Mouse (Mus musculus) CD4-positive naive resting alpha-beta T cell, adult 76 days (primary cell): ENCODE data around the gene Gm13057. TPM values are rescaled to one million over a fixed set of nuclear protein-coding genes. Genes with fewer than 3 reads are reported as not detected.

ENCODE experiments used
- total RNA-seq: library from RNA; stranded (reverse); gene quantifications from one replicate; pipeline ENCODE4 v1.2.4, GENCODE M21; 2023

Gm13057 gene
- not detected for total RNA-seq

GRCm38 (mm10) chr4:143551400-143551799, at the start of gene Gm13057, which contains the start of gene BC080695:
TSS of gene Gm13057 (plus strand) at chr4:143551709.
TSS of gene BC080695 (plus strand) at chr4:143551700.

GRCm38 (mm10) chr4:143511043-143511442, 40.5 kb upstream of the Gm13057 start, which contains the start of gene Gm13043:
TSS of gene Gm13043 (plus strand) at chr4:143511343.

GRCm38 (mm10) chr4:143535654-143536053, 15.9 kb upstream of the Gm13057 start, which contains the start of gene Gm13040:
TSS of gene Gm13040 (plus strand) at chr4:143535954.

Other genes with a start within 250 kb of the Gm13057 start
- gene Lrrc38, start 202.0 kb upstream of the Gm13057 start, total RNA-seq = not detected
- gene Pramel1, start 157.3 kb upstream of the Gm13057 start, total RNA-seq = not detected
- 51.8 TPM for gene Pramef8, start 139.3 kb upstream of the Gm13057 start, total RNA-seq
- not detected for gene Oog4, start 101.4 kb upstream of the Gm13057 start, total RNA-seq
- not detected for gene Gm13043, start 40.4 kb upstream of the Gm13057 start, total RNA-seq
- gene Gm13040, start 15.8 kb upstream of the Gm13057 start, total RNA-seq = not detected
- not detected for gene BC080695, start within 50 bp of the Gm13057 start, total RNA-seq
- gene Gm13083, start 63.3 kb downstream of the Gm13057 start, total RNA-seq = not detected
- gene Gm13088, start 105.5 kb downstream of the Gm13057 start, total RNA-seq = not detected
- gene Gm13089, start 151.0 kb downstream of the Gm13057 start, total RNA-seq = not detected
- gene Gm13078, start 167.7 kb downstream of the Gm13057 start, total RNA-seq = not detected
- not detected for gene Gm13023, start 237.6 kb downstream of the Gm13057 start, total RNA-seq